Mouse (Mus musculus) CH12.LX (cell line): Measurements from ENCODE around the gene Pla2g7. TPM values are rescaled to one million over a fixed set of nuclear protein-coding genes. Genes with fewer than 3 reads are reported as not detected.

Experiments
- DNase-seq: peaks from one replicate; pipeline ENCODE4 v3.0.0-alpha.2; 2013; ENCODE audit errors: extremely low read depth
- H3K27ac ChIP-seq: 2 replicates; pipeline ENCODE4 v1.5.1; 2012; ENCODE audit warnings: low read depth, mild to moderate bottlenecking, control low read depth, moderate library complexity; ENCODE audit not compliant: insufficient read depth
- H3K27me3 ChIP-seq: replicated peaks from 2 replicates; pipeline ENCODE3; 2012; ENCODE audit warnings: inconsistent platforms
- H3K36me3 ChIP-seq, 2 experiments: replicated peaks in 1 of 2; 2 replicates each; pipeline versions ENCODE3 to v1.6.1; 2012; ENCODE audit warnings: inconsistent platforms in 1 of 2, low read length in 1 of 2, mild to moderate bottlenecking in 1 of 2, mixed read lengths in 1 of 2, moderate library complexity in 1 of 2; ENCODE audit not compliant: control insufficient read depth in 1 of 2, insufficient read depth in 1 of 2
- H3K4me1 ChIP-seq, 2 experiments: 2 replicates each; pipeline ENCODE4 v1.6.1; 2012; ENCODE audit warnings: inconsistent platforms in 1 of 2, moderate library complexity in 1 of 2; ENCODE audit not compliant: insufficient read depth in 2 of 2, control insufficient read depth in 1 of 2
- H3K4me2 ChIP-seq: 2 replicates; pipeline ENCODE4 v1.6.1; 2012; ENCODE audit warnings: low read depth, mild to moderate bottlenecking, control low read depth; ENCODE audit not compliant: poor library complexity, insufficient read depth, severe bottlenecking
- H3K4me3 ChIP-seq, 3 experiments: fragments of 150-350 bp in 1 of 3; sonication (generic) in 1 of 3; replicated peaks in 1 of 3; 2 replicates each; pipeline versions ENCODE3 to v1.5.1; 2011 to 2012; ENCODE audit warnings: low read depth in 2 of 3, low read length in 2 of 3, mild to moderate bottlenecking in 2 of 3, moderate library complexity in 2 of 3, control low read depth in 1 of 3, improper control_type of control experiment in 1 of 3, inconsistent platforms in 1 of 3, mixed read lengths in 1 of 3; ENCODE audit not compliant: poor library complexity in 1 of 3
- H3K79me2 ChIP-seq: replicated peaks from 2 replicates; pipeline ENCODE4 v1.6.1; 2012; ENCODE audit warnings: mild to moderate bottlenecking, moderate library complexity; ENCODE audit not compliant: control insufficient read depth, poor library complexity, insufficient read depth, severe bottlenecking; ENCODE audit errors: extremely low read depth
- H3K9ac ChIP-seq: 2 replicates; pipeline ENCODE4 v1.6.1; 2012; ENCODE audit warnings: low read depth, mild to moderate bottlenecking, control low read depth, moderate library complexity; ENCODE audit not compliant: insufficient read depth
- H3K9me3 ChIP-seq: replicated peaks from 2 replicates; pipeline ENCODE3; 2012; ENCODE audit warnings: low read length, inconsistent platforms, mixed read lengths
- CTCF ChIP-seq, 2 experiments: IDR thresholded peaks in 1 of 2; conservative IDR thresholded peaks in 1 of 2; 2 replicates each; pipeline ENCODE4 v1.5.1; 2011 to 2012; ENCODE audit warnings: low read depth in 2 of 2, low read length in 2 of 2, improper control_type of control experiment in 1 of 2, inconsistent platforms in 1 of 2, mild to moderate bottlenecking in 1 of 2, moderate library complexity in 1 of 2
- JUND ChIP-seq: conservative IDR thresholded peaks from 2 replicates; pipeline ENCODE4 v1.6.1; 2011; ENCODE audit warnings: low read depth, low read length, improper control_type of control experiment
- MAFK ChIP-seq: IDR thresholded peaks from 2 replicates; pipeline ENCODE4 v1.6.1; 2011; ENCODE audit warnings: low read length, improper control_type of control experiment; ENCODE audit not compliant: insufficient replicate concordance
- NELFE ChIP-seq: IDR thresholded peaks from 2 replicates; pipeline ENCODE4 v1.6.1; 2011; ENCODE audit warnings: low read depth, low read length, improper control_type of control experiment
- RAD21 ChIP-seq: IDR thresholded peaks from 2 replicates; pipeline ENCODE4 v1.6.1; 2011; ENCODE audit warnings: low read depth, mild to moderate bottlenecking, low read length, improper control_type of control experiment, moderate library complexity
- RCOR1 ChIP-seq: conservative IDR thresholded peaks from 2 replicates; pipeline ENCODE4 v1.6.1; 2012; ENCODE audit warnings: low read depth, mild to moderate bottlenecking, inconsistent platforms, low read length, improper control_type of control experiment
- SMC3 ChIP-seq: IDR thresholded peaks from 2 replicates; pipeline ENCODE4 v1.6.1; 2011; ENCODE audit warnings: low read depth, low read length, improper control_type of control experiment
- TBP ChIP-seq: conservative IDR thresholded peaks from 2 replicates; pipeline ENCODE4 v1.6.1; 2011; ENCODE audit warnings: low read depth, low read length, improper control_type of control experiment
- TCF12 ChIP-seq: IDR thresholded peaks from 2 replicates; pipeline ENCODE4 v1.6.1; 2014; ENCODE audit warnings: low read depth, mild to moderate bottlenecking, inconsistent platforms, low read length, improper control_type of control experiment
- USF2 ChIP-seq: conservative IDR thresholded peaks from 2 replicates; pipeline ENCODE4 v1.6.1; 2011; ENCODE audit warnings: low read depth, low read length, improper control_type of control experiment
- ZKSCAN1 ChIP-seq: IDR thresholded peaks from 2 replicates; pipeline ENCODE4 v1.6.1; 2012; ENCODE audit warnings: low read depth, inconsistent platforms, low read length, improper control_type of control experiment, borderline replicate concordance
- dilution Hi-C: fragments of 300-500 bp; cut with MboI; formaldehyde crosslinking; loops from 2 replicates; pipeline ENCODE4 v1.14.3; 2020; ENCODE audit warnings: low sequenced_read_pairs; ENCODE audit not compliant: extremely low pct_unique_long_range_greater_than_20kb, extremely low pct_ligation_motif_present
- in situ Hi-C: fragments of 300-500 bp; cut with MboI; formaldehyde crosslinking; loops from 3 replicates; pipeline ENCODE4 v1.14.3; 2019; ENCODE audit warnings: low sequenced_read_pairs, low pct_ligation_motif_present, low pct_unique_long_range_greater_than_20kb, mixed read lengths
- polyA plus RNA-seq: library from polyadenylated mRNA; unstranded; fragments of >175 nt; gene quantifications from 2 replicates; pipeline ENCODE4 v1.2.1, GENCODE M21; 2012; ENCODE audit warnings: low read depth; ENCODE audit not compliant: insufficient read length
- total RNA-seq, 2 experiments: library from RNA; depleted of rRNA; stranded (reverse); fragments of 300-350 nt in 1 of 2; fragments of >200 nt in 1 of 2; gene quantifications; 2 replicates each; pipeline ENCODE4 v1.2.3; 2012 to 2014

Pla2g7 gene
- total RNA-seq (2012; rRNA removed) = not detected in 2 replicates
- 0.14 TPM in 1 of 2 replicates, not detected in the other for total RNA-seq (2014; rRNA removed)
- 0.27 TPM in 1 of 2 replicates, not detected in the other for polyA plus RNA-seq

DNA sequence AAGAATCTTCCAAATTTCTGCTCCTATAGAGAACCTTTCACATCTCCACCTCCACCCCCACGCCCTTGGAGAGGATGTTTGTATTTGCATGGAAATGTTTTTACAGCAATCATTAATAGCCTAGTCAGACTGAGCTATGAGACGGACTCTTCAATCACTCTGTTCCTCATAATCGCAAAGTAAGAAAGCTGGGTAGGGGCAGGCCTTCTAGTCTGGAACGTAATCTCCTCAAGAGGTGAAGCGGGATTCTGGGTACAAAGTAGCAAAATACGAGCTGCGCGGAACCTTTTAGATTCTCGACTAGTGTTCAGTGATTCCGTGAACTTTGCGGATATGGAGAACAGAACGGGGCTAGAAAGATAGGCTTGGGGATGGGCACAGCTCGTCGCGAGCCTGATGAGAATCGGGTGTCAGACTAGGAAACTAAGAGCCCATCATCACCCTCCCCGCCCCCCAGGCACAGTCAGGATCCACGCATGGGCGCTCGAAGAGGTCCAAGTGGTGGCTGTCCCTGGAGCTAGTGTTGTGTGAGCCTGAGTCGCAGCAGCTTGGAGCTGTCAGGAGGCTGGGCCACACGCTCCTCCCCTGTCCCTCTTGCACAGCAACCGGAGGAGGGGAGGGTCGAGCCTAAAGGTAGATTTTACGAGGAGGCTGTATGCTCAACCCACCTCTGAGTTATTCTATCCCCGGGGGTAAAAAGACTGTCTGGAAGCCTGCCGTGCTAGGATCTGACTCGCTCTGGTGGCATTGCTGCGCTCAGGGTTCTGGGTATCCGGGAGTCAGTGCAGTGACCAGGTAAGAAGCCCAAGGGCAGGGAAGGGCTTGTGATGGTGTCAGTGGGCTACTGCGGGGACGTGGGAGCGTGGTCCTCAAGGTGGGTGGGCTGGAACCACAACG lies at the start of gene Pla2g7:
Pla2g7 (plus strand) TSS at position 107 of the 897 bp plus-strand sequence.
- peaks cover 0 to 7% of the 10 kb centered on the region in 2 experiments; a peak in 1 of 4 replicates for H3K4me1 ChIP-seq
- TF ChIP-seq RCOR1 = no peak
- no peak for TF ChIP-seq TCF12
- TF ChIP-seq, all 38 proteins: peak for 0
- H3K4me2 ChIP-seq = no peak within 1 kb of the TSS
- no peaks in the 10 kb centered on the region for H3K79me2 ChIP-seq
- H3K9ac ChIP-seq = no peak within 1 kb of the TSS
- no peaks in the 10 kb centered on the region for H3K27me3 ChIP-seq
- DNase-seq = no peak
- H3K36me3 ChIP-seq = no peaks in the 10 kb centered on the region
- in situ Hi-C loops = no loop called here
- H3K27ac ChIP-seq = no peak within 1 kb of the TSS
- no peak within 1 kb of the TSS for H3K4me3 ChIP-seq
- peaks cover 29% of the 10 kb centered on the region for H3K9me3 ChIP-seq
- dilution Hi-C loops = no loop called here

DNA sequence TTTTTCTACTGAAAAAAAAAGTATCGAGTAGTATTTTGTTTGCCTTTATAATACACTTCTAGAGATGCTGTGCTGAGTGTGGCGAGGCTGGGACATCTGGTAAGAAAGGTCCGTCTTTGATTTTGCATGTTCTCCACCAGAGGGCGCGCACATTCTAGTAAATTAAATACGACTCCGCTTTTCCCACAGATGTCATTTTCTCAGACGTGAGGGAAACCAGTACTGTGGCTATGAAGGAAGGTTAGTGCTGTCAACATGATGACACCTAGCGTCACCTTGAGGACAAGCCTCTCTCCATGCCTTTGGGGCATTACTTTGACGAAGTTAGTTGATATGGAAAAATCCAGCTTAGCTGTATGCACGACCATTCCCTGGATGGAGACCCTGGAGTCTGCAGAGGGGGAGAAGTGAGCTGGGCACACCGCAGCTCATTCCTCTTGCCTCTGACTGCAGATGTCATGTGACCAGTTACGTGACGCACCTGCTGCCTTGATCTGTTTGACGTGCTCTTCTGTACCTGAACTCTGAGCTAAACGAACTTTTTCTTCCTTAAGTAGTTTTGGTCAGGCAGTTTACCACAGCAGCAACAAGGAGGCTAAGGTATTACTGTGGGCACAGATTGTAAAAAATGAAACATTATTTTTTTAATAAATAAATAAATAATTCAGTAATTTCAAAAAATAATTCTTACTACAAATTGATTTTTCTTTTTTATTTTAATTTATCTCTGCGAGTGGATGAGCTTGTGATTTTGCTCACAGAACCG lies 49.1 kb upstream of the Pla2g7 start:
- no peak for TF ChIP-seq MAFK
- peak; percentile 32; the same call in 1 of the 2 replicates for TF ChIP-seq SMC3
- peak; percentile 25 for TF ChIP-seq RAD21
- peak in 1 of 2 experiments; percentile 53; a peak in 2 of 4 replicates for TF ChIP-seq CTCF (conservative IDR thresholded peaks at IDR 0.05 in 1 of 2, IDR thresholded peaks at IDR 0.05 in 1 of 2; ENCODE audit: low read depth in 2 of 2, low read length in 2 of 2)
- Histone ChIP-seq H3K9me3 (peaks cover 28% of the 10 kb centered on the region), H3K36me3 (no peaks in the 10 kb centered on the region), H3K9ac (no peak overlapping the region), H3K4me3 (no peak overlapping the region), H3K79me2 (no peaks in the 10 kb centered on the region), H3K4me2 (no peak overlapping the region), H3K4me1 (no peaks in the 10 kb centered on the region), H3K27ac (no peak overlapping the region), H3K27me3 (no peaks in the 10 kb centered on the region)
- DNase-seq = peak; percentile 46
- in situ Hi-C loops (no loop called here), dilution Hi-C loops (no loop called here)

DNA sequence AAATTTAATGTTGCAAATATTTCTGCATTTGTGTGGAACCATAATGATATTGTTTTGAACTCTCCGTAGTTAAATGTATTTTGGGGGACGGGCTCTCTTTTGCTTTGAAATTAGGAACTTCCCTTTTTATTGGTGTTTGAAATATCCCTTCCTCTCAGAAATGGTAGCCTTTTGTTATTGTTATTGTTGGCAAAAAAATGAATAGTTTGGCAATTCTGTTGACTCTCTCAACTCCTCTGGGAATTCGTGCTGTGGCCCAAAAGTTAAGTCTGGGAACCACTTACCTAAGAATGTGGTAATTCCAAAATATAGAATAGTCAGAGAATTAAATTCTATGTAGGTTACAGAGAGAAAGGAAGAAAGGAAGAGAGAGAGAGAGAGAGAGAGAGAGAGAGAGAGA lies 47.7 kb upstream of the Pla2g7 start:
- Histone ChIP-seq H3K4me1 (no peaks in the 10 kb centered on the region), H3K4me2 (no peak overlapping the region), H3K27ac (no peak overlapping the region), H3K9ac (no peak overlapping the region), H3K27me3 (no peaks in the 10 kb centered on the region), H3K36me3 (no peaks in the 10 kb centered on the region), H3K79me2 (no peaks in the 10 kb centered on the region), H3K9me3 (peaks cover 26% of the 10 kb centered on the region), H3K4me3 (no peak overlapping the region)
- DNase-seq = no peak
- dilution Hi-C loops = no loop called here
- in situ Hi-C loops = no loop called here
- TF ChIP-seq JUND (no peak), NELFE (no peak), USF2 (no peak), RCOR1 (no peak), TBP (no peak), ZKSCAN1 (no peak)
